Mouse (Mus musculus): Measurements from ENCODE around the gene Zfp128. TPM values are rescaled to one million over a fixed set of nuclear protein-coding genes. Genes with fewer than 3 reads are reported as not detected.
"Not testable (repeated sequence)": the region's sequence is repeated elsewhere in the genome, so short reads cannot be mapped to it uniquely, and the experiment has no call there.

Zfp128 gene
- total RNA-seq (2021): 1 to 10 TPM; 8.0 to 8.2 TPM
- long read RNA-seq, experiment 1, transcript Zfp128-202 (4 exons, 3,834 nt): major isoform, 10 of 12 reads
- long read RNA-seq, experiment 1, partial matches to known transcripts: 0 of 12 reads
- long read RNA-seq, experiment 1, other reads (novel, unspliced or antisense): 2 of 12 reads
- long read RNA-seq, experiment 2, partial matches to known transcripts: 0 of 5 reads
- long read RNA-seq, experiment 2, other reads (novel, unspliced or antisense): 1 of 5 reads

GRCm38 (mm10) chr7:12880911-12881660 lies at the start of gene Zfp128:
Zfp128 (plus strand) TSS chr7:12881177.
- TF ChIP-seq CTCF (IDR thresholded peaks at IDR 0.05): peak; percentile 24
- DNase-seq (ENCODE audit: extremely low spot score in 1 of 2, low spot score in 2 of 2): peak; percentile 94 to 95
- intact Hi-C loops (cut with DNase I): loop anchor here (1.0 to 10.0 kb wide), 6 partner anchors 16 to 459 kb away; partner anchors contain the start of genes Zfp329, Zfp551 and Zscan22
- Histone ChIP-seq H3K4me3 (peak within 1 kb of the TSS; percentile 86), H3K27ac (peak within 1 kb of the TSS; percentile 78)

DNA sequence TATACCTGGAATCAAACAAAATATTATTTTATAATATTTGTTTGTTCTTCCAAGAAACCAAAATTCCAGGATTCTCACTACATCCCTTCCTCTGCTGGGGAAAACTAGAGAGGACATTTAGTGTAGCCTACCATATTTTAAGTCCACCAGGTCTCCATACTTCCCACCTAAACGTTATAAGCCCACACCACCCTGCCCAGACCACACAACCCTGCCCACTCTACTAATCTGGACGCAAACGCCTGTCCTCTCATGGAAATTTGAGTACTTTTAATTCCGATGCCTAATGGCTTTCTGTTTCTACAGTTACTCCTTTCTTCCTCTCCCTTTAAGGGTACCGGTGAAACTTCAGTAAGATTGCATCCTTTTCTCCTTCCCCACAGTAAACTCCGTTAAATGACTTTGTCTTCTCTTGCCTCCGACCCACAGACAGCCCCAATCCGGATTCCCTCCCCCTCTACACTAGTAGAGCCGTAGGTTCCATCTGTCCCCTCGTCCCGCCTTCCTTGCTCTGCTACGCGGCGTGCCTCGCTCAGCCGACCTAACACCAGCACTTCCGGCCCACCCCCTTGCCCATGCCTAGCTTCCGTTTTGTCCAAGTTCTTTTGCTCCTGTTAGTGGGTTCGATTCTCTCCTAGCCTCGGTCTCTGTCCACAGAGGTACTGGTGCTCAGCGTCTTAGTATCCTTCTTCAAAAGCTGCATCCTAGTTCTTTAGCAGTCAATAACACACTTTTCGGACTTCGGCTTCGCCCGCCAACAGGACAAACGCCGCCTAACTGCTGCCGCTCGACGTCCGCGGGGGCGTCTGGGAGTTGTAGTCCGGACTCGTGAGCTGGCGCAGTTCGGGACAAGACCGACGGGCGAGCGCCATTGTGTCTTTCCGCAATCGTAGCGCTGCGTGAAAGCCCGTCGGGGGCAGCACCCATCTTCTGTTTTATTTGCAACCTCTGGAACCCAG lies 46.5 kb upstream of the Zfp128 start, which contains the start of gene Zfp110:
Gene Zfp110 (plus strand): TSS at position 600 of the 959 bp plus-strand sequence.
- intact Hi-C loops (cut with DNase I): loop anchor here (1.0 to 10.0 kb wide), 3 partner anchors 16 to 410 kb away; partner anchors contain the start of genes Zfp329 and Zfp551
- Histone ChIP-seq H3K27ac (peak within 1 kb of the TSS; percentile 65), H3K4me3 (peak within 1 kb of the TSS; percentile 86)
- DNase-seq (ENCODE audit: extremely low spot score in 1 of 2, low spot score in 2 of 2): peak; percentile 84 to 85
- TF ChIP-seq CTCF (IDR thresholded peaks at IDR 0.05): peak; percentile 19; the same call in 1 of the 2 replicates

GRCm38 (mm10) chr7:12835193-12835671 lies 45.7 kb upstream of the Zfp128 start:
- TF ChIP-seq CTCF (IDR thresholded peaks at IDR 0.05): no peak
- intact Hi-C loops (cut with DNase I): loop anchor here (10.0 kb wide), 1 partner anchor 410 kb away; the partner anchor contains the start of gene Zfp551
- DNase-seq (ENCODE audit: extremely low spot score in 1 of 2, low spot score in 2 of 2): no peak
- Histone ChIP-seq H3K27ac (peak overlapping the region; percentile 65), H3K4me3 (peak overlapping the region; percentile 86)

DNA sequence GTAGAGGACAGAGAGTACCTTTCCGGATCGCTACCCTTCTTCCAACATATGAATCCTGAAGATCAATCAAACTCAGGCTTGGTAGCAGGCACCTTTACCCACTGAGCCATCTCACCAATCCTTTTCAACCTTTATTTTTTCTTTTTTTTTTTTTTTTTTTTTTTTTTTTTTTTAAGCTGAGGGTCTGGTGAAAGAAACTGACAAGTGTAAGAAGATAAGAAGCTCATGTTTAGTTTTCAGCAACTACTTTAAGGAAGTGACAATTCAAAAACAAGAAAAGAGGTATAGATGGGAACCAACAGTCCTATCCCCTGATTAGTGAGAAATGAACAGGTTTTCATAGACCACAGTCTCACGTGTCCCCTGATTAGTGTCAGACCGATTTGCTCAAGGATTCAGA lies 45.2 kb upstream of the Zfp128 start:
- TF ChIP-seq CTCF (IDR thresholded peaks at IDR 0.05): no peak
- Histone ChIP-seq H3K27ac (no peak overlapping the region), H3K4me3 (peak overlapping the region; percentile 86; the same call in 1 of the 2 replicates)
- intact Hi-C loops (cut with DNase I): loop anchor here (10.0 kb wide), 1 partner anchor 411 kb away; the partner anchor contains the start of gene Zfp551
- DNase-seq (ENCODE audit: extremely low spot score in 1 of 2, low spot score in 2 of 2): no peak

DNA sequence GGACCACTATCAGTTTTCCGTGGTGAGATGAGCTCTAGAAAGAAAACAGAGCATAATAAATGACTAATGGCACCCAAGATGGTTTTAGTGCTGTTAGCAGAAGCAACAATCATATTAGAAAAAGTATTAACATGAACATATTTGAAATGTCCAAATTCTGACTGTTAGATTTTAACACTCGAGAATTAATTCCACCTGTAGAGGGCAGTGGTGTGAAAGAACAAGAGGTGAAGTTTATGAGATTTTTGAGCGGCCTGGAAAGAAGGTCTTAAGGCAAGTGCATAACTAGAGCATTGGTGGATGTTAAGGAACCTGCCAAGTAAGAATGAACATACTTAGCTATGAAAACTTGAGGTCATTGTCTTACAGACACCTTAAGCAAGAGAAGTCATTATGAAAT lies 6.7 kb upstream of the Zfp128 start:
- intact Hi-C loops (cut with DNase I): no loop called here
- Histone ChIP-seq H3K4me3 (no peak overlapping the region), H3K27ac (no peak overlapping the region)
- peak; percentile 57 for TF ChIP-seq CTCF (IDR thresholded peaks at IDR 0.05)
- DNase-seq (ENCODE audit: extremely low spot score in 1 of 2, low spot score in 2 of 2): no peak

DNA sequence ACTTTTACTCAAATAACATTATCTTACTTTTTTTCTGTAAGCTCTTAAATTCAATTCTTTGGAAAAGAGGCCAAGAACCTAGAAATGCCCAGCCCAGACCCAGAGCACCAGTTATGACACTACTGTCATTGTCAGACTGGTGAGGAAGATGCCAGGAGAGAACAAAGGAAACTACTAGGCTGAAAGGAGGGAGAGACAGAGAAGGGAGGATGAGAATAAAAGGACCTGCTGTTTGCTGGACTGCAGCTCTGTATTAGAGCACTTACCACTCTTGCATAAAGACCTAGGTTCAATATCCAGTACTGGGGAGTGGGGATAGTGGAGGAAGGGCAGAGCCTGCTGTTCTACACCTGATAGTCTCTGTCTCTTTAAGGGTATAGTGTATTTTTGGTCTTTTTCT lies 941 bp upstream of the Zfp128 start:
- DNase-seq (ENCODE audit: extremely low spot score in 1 of 2, low spot score in 2 of 2): no peak
- intact Hi-C loops (cut with DNase I): loop anchor here (1.0 to 10.0 kb wide), 5 partner anchors 62 to 458 kb away; partner anchors contain the start of genes Zfp329 and Zfp551
- Histone ChIP-seq H3K27ac (no peak overlapping the region), H3K4me3 (peak overlapping the region; percentile 86; the same call in 1 of the 2 replicates)
- TF ChIP-seq CTCF (IDR thresholded peaks at IDR 0.05): no peak

GRCm38 (mm10) chr7:12880497-12880896 lies 480 bp upstream of the Zfp128 start:
- not testable (repeated sequence) for DNase-seq (ENCODE audit: extremely low spot score in 1 of 2, low spot score in 2 of 2)
- H3K27ac ChIP-seq: peak overlapping the region; percentile 74; the same call in 1 of the 2 replicates
- intact Hi-C loops (cut with DNase I): loop anchor here (1.0 to 10.0 kb wide), 5 partner anchors 62 to 458 kb away; partner anchors contain the start of genes Zfp329 and Zfp551
- H3K4me3 ChIP-seq: peak overlapping the region; percentile 86

- intact Hi-C loops (cut with DNase I): loop anchor here (10.0 kb wide), 1 partner anchor 402 kb away; no protein-coding TSS in a partner anchor
- Histone ChIP-seq H3K27ac (no peak overlapping the region), H3K4me3 (no peak overlapping the region)
- TF ChIP-seq CTCF (IDR thresholded peaks at IDR 0.05): no peak
- DNase-seq (ENCODE audit: extremely low spot score in 1 of 2, low spot score in 2 of 2): no peak
Observed at GRCm38 (mm10) chr7:12886563-12887266, 5.7 kb downstream of the Zfp128 start.

DNA sequence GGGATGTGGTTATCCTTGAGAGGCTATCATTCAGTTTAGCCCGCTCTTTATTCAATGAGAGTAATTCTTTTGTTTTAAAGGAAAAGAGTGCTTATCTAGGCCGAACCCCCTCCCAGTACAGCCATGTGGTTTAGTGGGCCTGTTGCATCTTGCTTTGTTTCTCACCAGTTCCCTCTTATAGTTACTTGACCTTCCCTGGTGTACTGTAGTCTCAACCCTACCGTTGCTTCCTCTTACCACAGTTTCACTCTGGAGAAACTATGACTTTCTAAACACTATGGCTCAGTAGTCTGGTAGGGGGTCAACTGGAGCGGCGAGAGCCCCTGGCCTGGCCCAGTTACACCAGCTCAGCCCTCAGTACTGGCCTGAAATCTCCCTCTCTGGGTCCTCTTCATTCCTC lies 6.6 kb downstream of the Zfp128 start:
- DNase-seq (ENCODE audit: extremely low spot score in 1 of 2, low spot score in 2 of 2): no peak
- Histone ChIP-seq H3K27ac (no peak overlapping the region), H3K4me3 (no peak overlapping the region)
- no peak for TF ChIP-seq CTCF (IDR thresholded peaks at IDR 0.05)
- intact Hi-C loops (cut with DNase I): loop anchor here (10.0 kb wide), 1 partner anchor 403 kb away; no protein-coding TSS in a partner anchor

GRCm38 (mm10) chr7:12890928-12891327 lies 10.0 kb downstream of the Zfp128 start:
- DNase-seq (ENCODE audit: extremely low spot score in 1 of 2, low spot score in 2 of 2): no peak
- no peak for TF ChIP-seq CTCF (IDR thresholded peaks at IDR 0.05)
- no peak overlapping the region for H3K27ac ChIP-seq
- intact Hi-C loops (cut with DNase I): loop anchor here (10.0 kb wide), 1 partner anchor 384 kb away; the partner anchor contains the start of genes Lig1 and Zswim9
- H3K4me3 ChIP-seq: no peak overlapping the region
